Mouse (Mus musculus) lung, postnatal 36 days (tissue): ENCODE measurements at regions not wholly inside any gene's neighbourhood (a gene's known extent, or its start where the extent isn't known, plus 50 kb on each side); places are given as distances from the start of the nearest gene placed in this dataset.

ENCODE experiments used
- DNase-seq: peaks from one replicate; pipeline ENCODE4 v3.0.0; 2022; ENCODE audit warnings: mixed read lengths

- DNase-seq = no peak
These were observed 233.4 kb downstream of the Snx10 start for GRCm38 (mm10) chr6:51757131-51757530.

- DNase-seq = no peak
These were observed 234.0 kb downstream of the Snx10 start for GRCm38 (mm10) chr6:51757746-51758145.

DNA sequence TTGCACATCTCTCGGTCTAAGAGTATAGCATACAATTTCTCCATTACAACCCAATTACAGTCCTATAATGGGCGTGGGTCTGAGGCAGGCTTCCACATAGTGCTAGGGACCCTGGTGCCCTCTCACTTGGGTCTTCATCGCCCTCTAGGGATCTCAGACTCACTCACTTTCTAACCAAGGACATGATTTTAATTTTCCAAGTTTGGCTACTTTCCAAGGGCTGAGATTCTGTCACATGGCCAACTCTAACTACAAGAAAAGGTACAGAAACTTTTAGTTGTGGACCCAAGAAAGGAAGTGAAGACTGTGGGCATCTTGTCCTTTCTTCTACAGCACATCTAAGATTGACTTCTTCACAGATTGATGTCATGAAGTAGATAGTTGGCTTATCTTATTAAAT is 235.1 kb downstream of the Snx10 start:
- no peak for DNase-seq

GRCm38 (mm10) chr6:51760372-51760771 is 236.7 kb downstream of the Snx10 start:
- DNase-seq = no peak

- DNase-seq = no peak
These were observed 237.8 kb downstream of the Snx10 start for GRCm38 (mm10) chr6:51761506-51761905.

DNA sequence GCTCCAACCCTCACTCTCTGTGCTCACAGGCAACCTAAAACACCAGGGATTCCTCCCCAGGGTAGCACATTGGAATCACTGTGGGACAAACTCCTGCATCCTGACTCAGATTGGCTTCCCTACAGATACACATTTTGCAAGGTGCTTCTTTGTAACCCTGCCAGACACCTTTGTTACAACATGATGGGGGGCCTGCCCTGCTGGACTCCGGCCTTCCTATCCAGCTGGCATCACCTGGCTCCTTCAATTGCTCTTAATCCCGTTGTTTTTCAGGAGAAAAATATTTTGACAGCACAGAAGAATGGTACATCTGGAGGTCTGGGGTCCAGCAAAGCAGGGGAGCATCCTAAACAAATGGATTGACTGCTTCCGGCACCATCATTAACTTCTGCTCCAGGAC is 242.8 kb downstream of the Snx10 start:
- DNase-seq = no peak

DNA sequence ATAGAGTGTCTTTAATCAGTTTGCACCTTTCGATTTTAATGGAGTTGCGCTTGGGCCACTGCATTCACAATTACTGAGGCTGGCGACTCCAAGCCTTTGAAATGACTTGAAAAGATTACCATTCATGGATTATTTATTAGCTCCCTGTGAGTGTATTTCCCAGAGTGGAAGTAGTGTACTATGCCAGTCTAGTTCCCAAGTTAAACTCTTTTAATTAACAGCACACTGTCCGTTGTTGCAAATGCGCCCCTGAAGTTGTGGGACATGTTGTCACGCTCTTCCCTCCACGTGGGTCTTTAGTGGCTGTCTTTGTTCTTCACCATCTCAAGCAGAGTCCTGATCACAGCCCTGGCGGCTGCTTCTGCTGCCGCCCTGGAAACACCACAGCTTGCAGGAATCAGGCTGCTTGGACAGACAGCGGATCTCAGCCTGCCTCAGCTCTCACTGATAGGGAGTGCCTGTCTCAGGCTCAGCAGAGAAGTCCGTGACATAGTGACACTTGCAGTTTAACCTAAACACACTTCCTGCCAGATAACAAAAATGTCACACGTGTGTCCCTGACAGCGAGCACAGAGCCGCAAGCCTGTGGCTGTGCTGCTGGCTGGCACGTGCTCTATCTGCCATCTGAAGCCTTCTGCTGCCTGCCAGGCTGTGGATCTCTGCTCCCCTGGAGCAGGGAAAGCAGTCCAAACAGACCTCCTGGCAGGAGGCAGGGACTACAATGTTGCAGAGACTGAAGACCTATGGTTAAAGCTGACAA is 244.1 kb downstream of the Snx10 start:
- DNase-seq = no peak

DNA sequence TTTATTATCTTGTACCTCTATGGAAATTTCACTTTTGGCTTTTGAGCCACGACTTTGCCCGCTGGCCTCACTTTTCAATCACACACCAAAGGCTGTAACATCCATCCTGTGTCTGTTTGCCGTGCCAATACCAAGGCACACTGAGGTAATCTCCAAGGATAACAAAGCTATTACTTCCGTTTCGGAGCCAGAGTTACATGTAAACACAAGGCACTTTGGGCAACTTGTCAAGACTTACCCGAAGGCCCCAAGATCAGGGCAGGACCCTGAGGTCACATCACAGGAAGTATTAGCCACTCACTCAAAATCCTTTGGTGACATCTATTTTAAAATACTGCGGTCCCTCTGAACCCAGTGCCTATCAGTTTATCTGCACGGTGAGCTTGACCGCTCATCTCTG is 241.3 kb downstream of the Skap2 start:
- DNase-seq = peak; percentile 30

DNA sequence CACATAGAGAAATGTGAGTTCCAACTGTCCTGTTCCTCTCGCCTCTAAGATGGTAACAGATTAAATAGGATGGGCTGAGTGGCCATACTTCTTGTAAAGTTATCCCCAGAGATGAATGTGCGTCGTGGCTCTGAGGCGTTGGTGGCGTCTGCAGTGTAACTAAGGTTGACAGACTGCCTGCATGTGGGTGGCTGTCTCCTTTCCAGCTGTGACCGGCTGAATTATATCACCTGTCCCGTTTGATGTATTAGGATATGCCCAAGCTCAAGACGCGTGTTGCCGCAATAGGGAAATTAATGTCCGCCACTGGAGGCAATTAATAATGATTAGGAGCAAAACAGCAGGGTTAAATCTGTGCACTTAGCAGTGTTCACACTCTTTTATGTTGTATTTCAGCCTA is 240.9 kb downstream of the Skap2 start:
- no peak for DNase-seq

DNA sequence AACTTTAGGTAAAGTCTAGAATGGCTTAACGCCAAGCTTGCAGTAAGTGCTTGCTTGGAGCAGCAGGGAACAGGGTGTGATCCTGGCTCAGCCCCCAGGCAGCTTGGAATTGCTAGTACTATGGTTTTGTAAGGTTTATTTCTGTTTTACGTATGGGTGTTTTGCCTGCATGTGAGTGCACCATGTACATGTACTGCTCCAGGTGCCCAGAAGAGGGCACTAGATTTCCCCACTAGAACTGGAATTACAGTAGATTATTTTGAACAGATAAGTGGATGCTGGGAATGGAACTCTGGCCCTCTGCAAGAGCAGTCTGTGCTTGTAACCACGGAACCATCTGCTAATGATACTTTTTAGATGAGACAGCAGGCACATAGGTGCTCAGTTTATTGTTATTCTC is 237.6 kb downstream of the Skap2 start:
- DNase-seq = peak; percentile 30

- no peak for DNase-seq
These were observed 226.7 kb downstream of the Skap2 start for GRCm38 (mm10) chr6:51785615-51786014.

DNA sequence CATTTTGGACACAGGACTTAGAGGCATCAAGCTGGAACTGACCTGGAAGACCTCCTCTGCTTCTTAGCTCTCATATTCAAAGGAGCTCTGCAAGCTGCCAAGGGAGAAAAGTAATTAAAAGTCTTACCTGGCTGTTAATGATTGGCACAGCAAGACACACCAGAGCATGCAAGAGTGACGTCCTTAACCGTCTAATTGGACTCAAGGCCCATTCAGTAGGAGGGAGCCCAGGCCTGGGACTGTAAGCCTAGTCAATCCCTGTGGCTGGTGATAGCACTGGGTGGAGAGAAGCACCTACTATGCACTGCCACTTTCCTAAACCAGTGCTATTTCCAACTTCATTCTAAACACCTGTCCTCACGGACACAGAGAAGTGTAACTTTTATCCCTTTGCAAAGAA is 225.5 kb downstream of the Skap2 start:
- DNase-seq = no peak

DNA sequence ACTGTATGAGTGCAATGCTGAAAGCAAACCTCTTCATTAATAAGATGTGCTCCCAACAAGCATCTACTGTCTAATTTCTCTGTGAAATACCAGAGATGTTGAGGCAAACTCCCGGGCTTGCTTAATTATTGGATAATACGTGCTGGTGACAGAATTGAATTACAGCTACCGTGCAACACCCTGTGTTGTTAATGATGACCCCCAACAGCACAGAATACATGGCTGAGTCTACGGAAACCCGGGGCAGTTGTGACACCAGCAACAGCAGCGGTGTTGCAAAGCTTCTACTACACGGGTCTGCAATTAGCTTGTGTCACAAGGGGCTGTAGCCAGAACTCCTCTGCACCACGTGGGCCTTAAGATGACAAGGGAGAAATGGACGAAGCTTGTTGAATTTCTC is 224.2 kb downstream of the Skap2 start:
- no peak for DNase-seq

DNA sequence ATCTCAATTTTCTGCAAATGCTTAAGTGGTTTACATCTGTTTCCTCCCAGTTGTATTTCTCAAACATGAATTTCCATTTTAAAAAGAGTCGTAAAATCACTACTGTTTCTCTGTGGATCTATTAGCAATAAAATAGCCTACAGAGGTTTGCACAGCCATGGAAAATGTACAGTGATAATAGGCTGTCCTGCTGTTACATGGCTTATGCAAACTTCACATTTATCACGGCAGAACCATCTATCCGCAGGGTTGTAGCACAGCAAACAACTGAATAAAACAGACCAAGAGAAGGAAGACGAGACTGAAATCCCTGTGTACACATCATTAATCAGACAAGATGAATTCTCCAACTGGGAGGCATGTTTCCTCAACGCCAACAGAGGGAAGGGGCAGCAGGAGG is 222.1 kb downstream of the Skap2 start:
- no peak for DNase-seq

DNA sequence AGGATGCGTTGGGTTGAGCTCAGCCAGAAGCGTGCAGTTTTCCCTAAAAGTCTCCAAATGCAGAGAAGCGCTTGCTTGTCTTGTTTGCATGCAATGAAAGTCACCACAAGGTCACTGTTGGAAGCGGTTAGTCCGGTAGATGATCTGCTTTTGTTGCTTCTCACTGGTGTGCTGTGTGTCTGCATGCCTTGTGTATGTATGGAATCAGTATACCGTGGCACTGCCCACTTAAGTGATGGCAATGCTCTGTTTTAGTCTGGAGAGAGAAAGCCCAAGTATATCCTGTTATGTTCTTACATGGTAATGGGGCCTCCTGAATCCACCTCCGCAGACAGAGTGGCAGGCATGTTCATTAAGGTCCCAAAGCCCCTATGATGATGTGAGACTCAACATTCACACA is 221.7 kb downstream of the Skap2 start:
- no peak for DNase-seq

DNA sequence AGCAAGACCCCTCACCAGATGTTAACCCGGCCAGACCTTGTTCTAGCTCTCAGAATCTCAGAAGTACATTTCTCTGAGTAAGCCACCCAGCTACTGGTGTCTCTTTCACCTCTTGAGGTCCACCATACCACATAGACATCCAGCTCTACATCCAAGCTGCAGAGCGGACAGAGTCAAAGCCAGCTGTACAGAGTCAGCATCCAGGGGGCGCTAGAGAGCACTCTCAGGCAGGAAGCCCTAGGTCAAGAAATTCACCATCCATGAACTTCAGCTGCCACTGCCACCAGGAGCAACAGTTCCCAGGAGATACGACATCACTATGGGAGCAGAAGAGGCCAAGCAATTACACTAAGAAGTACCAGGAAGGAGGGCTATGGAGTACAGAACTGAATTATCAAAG is 217.0 kb downstream of the Skap2 start:
- DNase-seq = peak; percentile 76

- DNase-seq = no peak
These were observed 213.6 kb downstream of the Skap2 start for GRCm38 (mm10) chr6:51798577-51799240.

DNA sequence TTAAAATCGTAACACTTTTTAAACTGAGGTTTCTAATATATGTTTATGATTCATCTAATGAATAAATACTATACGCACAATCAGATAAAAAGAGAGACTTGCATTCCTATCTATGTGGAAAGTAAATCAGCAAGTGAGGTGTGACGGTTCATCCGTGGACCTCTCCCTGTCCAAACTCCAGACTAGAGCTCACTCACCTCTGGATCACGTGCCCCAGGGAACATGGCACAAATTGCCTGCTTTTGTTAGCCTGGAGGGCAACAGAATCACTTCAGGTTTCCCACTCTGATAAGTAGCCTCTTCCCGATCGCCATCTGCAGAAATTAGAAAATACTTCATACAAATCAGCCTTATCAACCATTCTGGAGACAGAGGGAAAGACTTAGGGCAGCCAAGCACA is 206.7 kb downstream of the Skap2 start:
- no peak for DNase-seq
